Mouse (Mus musculus) CH12.LX (cell line): ENCODE measurements around the gene Rgl1. TPM values are rescaled to one million over a fixed set of nuclear protein-coding genes. Genes with fewer than 3 reads are reported as not detected.

ENCODE experiments used
- DNase-seq: peaks from one replicate; pipeline ENCODE4 v3.0.0-alpha.2; 2013; ENCODE audit errors: extremely low read depth
- H3K27ac ChIP-seq: 2 replicates; pipeline ENCODE4 v1.5.1; 2012; ENCODE audit warnings: low read depth, mild to moderate bottlenecking, control low read depth, moderate library complexity; ENCODE audit not compliant: insufficient read depth
- H3K27me3 ChIP-seq: replicated peaks from 2 replicates; pipeline ENCODE3; 2012; ENCODE audit warnings: inconsistent platforms
- H3K36me3 ChIP-seq, 2 experiments: replicated peaks in 1 of 2; 2 replicates each; pipeline versions ENCODE3 to v1.6.1; 2012; ENCODE audit warnings: inconsistent platforms in 1 of 2, low read length in 1 of 2, mild to moderate bottlenecking in 1 of 2, mixed read lengths in 1 of 2, moderate library complexity in 1 of 2; ENCODE audit not compliant: control insufficient read depth in 1 of 2, insufficient read depth in 1 of 2
- H3K4me1 ChIP-seq, 2 experiments: 2 replicates each; pipeline ENCODE4 v1.6.1; 2012; ENCODE audit warnings: inconsistent platforms in 1 of 2, moderate library complexity in 1 of 2; ENCODE audit not compliant: insufficient read depth in 2 of 2, control insufficient read depth in 1 of 2
- H3K4me2 ChIP-seq: 2 replicates; pipeline ENCODE4 v1.6.1; 2012; ENCODE audit warnings: low read depth, mild to moderate bottlenecking, control low read depth; ENCODE audit not compliant: poor library complexity, insufficient read depth, severe bottlenecking
- H3K4me3 ChIP-seq, 3 experiments: fragments of 150-350 bp in 1 of 3; sonication (generic) in 1 of 3; replicated peaks in 1 of 3; 2 replicates each; pipeline versions ENCODE3 to v1.5.1; 2011 to 2012; ENCODE audit warnings: low read depth in 2 of 3, low read length in 2 of 3, mild to moderate bottlenecking in 2 of 3, moderate library complexity in 2 of 3, control low read depth in 1 of 3, improper control_type of control experiment in 1 of 3, inconsistent platforms in 1 of 3, mixed read lengths in 1 of 3; ENCODE audit not compliant: poor library complexity in 1 of 3
- H3K79me2 ChIP-seq: replicated peaks from 2 replicates; pipeline ENCODE4 v1.6.1; 2012; ENCODE audit warnings: mild to moderate bottlenecking, moderate library complexity; ENCODE audit not compliant: control insufficient read depth, poor library complexity, insufficient read depth, severe bottlenecking; ENCODE audit errors: extremely low read depth
- H3K9ac ChIP-seq: 2 replicates; pipeline ENCODE4 v1.6.1; 2012; ENCODE audit warnings: low read depth, mild to moderate bottlenecking, control low read depth, moderate library complexity; ENCODE audit not compliant: insufficient read depth
- H3K9me3 ChIP-seq: replicated peaks from 2 replicates; pipeline ENCODE3; 2012; ENCODE audit warnings: low read length, inconsistent platforms, mixed read lengths
- BHLHE40 ChIP-seq: IDR thresholded peaks from 2 replicates; pipeline ENCODE4 v1.6.1; 2011; ENCODE audit warnings: mild to moderate bottlenecking, low read depth, low read length, improper control_type of control experiment
- CTCF ChIP-seq, 2 experiments: IDR thresholded peaks in 1 of 2; conservative IDR thresholded peaks in 1 of 2; 2 replicates each; pipeline ENCODE4 v1.5.1; 2011 to 2012; ENCODE audit warnings: low read depth in 2 of 2, low read length in 2 of 2, improper control_type of control experiment in 1 of 2, inconsistent platforms in 1 of 2, mild to moderate bottlenecking in 1 of 2, moderate library complexity in 1 of 2
- E2F4 ChIP-seq: IDR thresholded peaks from 2 replicates; pipeline ENCODE4 v1.6.1; 2011; ENCODE audit warnings: low read depth, low read length, improper control_type of control experiment; ENCODE audit not compliant: insufficient replicate concordance
- EP300 ChIP-seq: IDR thresholded peaks from 2 replicates; pipeline ENCODE4 v1.6.1; 2011; ENCODE audit warnings: low read length, improper control_type of control experiment
- ETS1 ChIP-seq: conservative IDR thresholded peaks from 2 replicates; pipeline ENCODE4 v1.6.1; 2012; ENCODE audit warnings: low read depth, mild to moderate bottlenecking, inconsistent platforms, low read length, improper control_type of control experiment, moderate library complexity
- GABPA ChIP-seq: IDR thresholded peaks from 2 replicates; pipeline ENCODE4 v1.6.1; 2012; ENCODE audit warnings: low read depth, low read length, improper control_type of control experiment, inconsistent platforms; ENCODE audit not compliant: insufficient replicate concordance
- HCFC1 ChIP-seq: IDR thresholded peaks from 2 replicates; pipeline ENCODE4 v1.6.1; 2012; ENCODE audit warnings: low read depth, mild to moderate bottlenecking, inconsistent platforms, low read length, improper control_type of control experiment
- JUND ChIP-seq: conservative IDR thresholded peaks from 2 replicates; pipeline ENCODE4 v1.6.1; 2011; ENCODE audit warnings: low read depth, low read length, improper control_type of control experiment
- MAFK ChIP-seq: IDR thresholded peaks from 2 replicates; pipeline ENCODE4 v1.6.1; 2011; ENCODE audit warnings: low read length, improper control_type of control experiment; ENCODE audit not compliant: insufficient replicate concordance
- MAX ChIP-seq: IDR thresholded peaks from 2 replicates; pipeline ENCODE4 v1.6.1; 2011; ENCODE audit warnings: low read length, improper control_type of control experiment
- MEF2A ChIP-seq: IDR thresholded peaks from 2 replicates; pipeline ENCODE4 v1.6.1; 2014; ENCODE audit warnings: low read depth, mild to moderate bottlenecking, inconsistent platforms, low read length, improper control_type of control experiment, borderline replicate concordance
- MXI1 ChIP-seq: IDR thresholded peaks from 2 replicates; pipeline ENCODE4 v1.6.1; 2011; ENCODE audit warnings: mild to moderate bottlenecking, low read depth, low read length, improper control_type of control experiment
- MYC ChIP-seq: IDR thresholded peaks from 2 replicates; pipeline ENCODE4 v1.6.1; 2011; ENCODE audit warnings: low read depth, mild to moderate bottlenecking, improper control_type of control experiment, low read length
- NELFE ChIP-seq: IDR thresholded peaks from 2 replicates; pipeline ENCODE4 v1.6.1; 2011; ENCODE audit warnings: low read depth, low read length, improper control_type of control experiment
- POLR2A ChIP-seq: IDR thresholded peaks from 2 replicates; pipeline ENCODE4 v1.6.1; 2011; ENCODE audit warnings: low read depth, mild to moderate bottlenecking, improper control_type of control experiment, low read length
- POLR2AphosphoS2 ChIP-seq: IDR thresholded peaks from 2 replicates; pipeline ENCODE4 v1.6.1; 2011; ENCODE audit warnings: low read depth, low read length, improper control_type of control experiment
- RAD21 ChIP-seq: IDR thresholded peaks from 2 replicates; pipeline ENCODE4 v1.6.1; 2011; ENCODE audit warnings: low read depth, mild to moderate bottlenecking, low read length, improper control_type of control experiment, moderate library complexity
- SIN3A ChIP-seq: IDR thresholded peaks from 2 replicates; pipeline ENCODE4 v1.6.1; 2012; ENCODE audit warnings: low read length, improper control_type of control experiment, inconsistent platforms
- SMC3 ChIP-seq: IDR thresholded peaks from 2 replicates; pipeline ENCODE4 v1.6.1; 2011; ENCODE audit warnings: low read depth, low read length, improper control_type of control experiment
- TBP ChIP-seq: conservative IDR thresholded peaks from 2 replicates; pipeline ENCODE4 v1.6.1; 2011; ENCODE audit warnings: low read depth, low read length, improper control_type of control experiment
- TCF12 ChIP-seq: IDR thresholded peaks from 2 replicates; pipeline ENCODE4 v1.6.1; 2014; ENCODE audit warnings: low read depth, mild to moderate bottlenecking, inconsistent platforms, low read length, improper control_type of control experiment
- UBTF ChIP-seq: IDR thresholded peaks from 2 replicates; pipeline ENCODE4 v1.6.1; 2012; ENCODE audit warnings: low read depth, mild to moderate bottlenecking, inconsistent platforms, low read length, improper control_type of control experiment, moderate library complexity
- USF1 ChIP-seq: IDR thresholded peaks from 2 replicates; pipeline ENCODE4 v1.6.1; 2014; ENCODE audit warnings: low read depth, mild to moderate bottlenecking, inconsistent platforms, low read length, improper control_type of control experiment
- USF2 ChIP-seq: conservative IDR thresholded peaks from 2 replicates; pipeline ENCODE4 v1.6.1; 2011; ENCODE audit warnings: low read depth, low read length, improper control_type of control experiment
- ZC3H11A ChIP-seq: IDR thresholded peaks from 2 replicates; pipeline ENCODE4 v1.6.1; 2012; ENCODE audit warnings: low read depth, mild to moderate bottlenecking, inconsistent platforms, low read length, improper control_type of control experiment
- ZMIZ1 ChIP-seq: IDR thresholded peaks from 2 replicates; pipeline ENCODE4 v1.6.1; 2012; ENCODE audit warnings: low read depth, mild to moderate bottlenecking, inconsistent platforms, low read length, improper control_type of control experiment
- ZNF384 ChIP-seq: IDR thresholded peaks from 2 replicates; pipeline ENCODE4 v1.6.1; 2012; ENCODE audit warnings: low read depth, low read length, improper control_type of control experiment, inconsistent platforms
- dilution Hi-C: fragments of 300-500 bp; cut with MboI; formaldehyde crosslinking; loops from 2 replicates; pipeline ENCODE4 v1.14.3; 2020; ENCODE audit warnings: low sequenced_read_pairs; ENCODE audit not compliant: extremely low pct_unique_long_range_greater_than_20kb, extremely low pct_ligation_motif_present
- in situ Hi-C: fragments of 300-500 bp; cut with MboI; formaldehyde crosslinking; loops from 3 replicates; pipeline ENCODE4 v1.14.3; 2019; ENCODE audit warnings: low sequenced_read_pairs, low pct_ligation_motif_present, low pct_unique_long_range_greater_than_20kb, mixed read lengths
- polyA plus RNA-seq: library from polyadenylated mRNA; unstranded; fragments of >175 nt; gene quantifications from 2 replicates; pipeline ENCODE4 v1.2.1, GENCODE M21; 2012; ENCODE audit warnings: low read depth; ENCODE audit not compliant: insufficient read length
- total RNA-seq, 2 experiments: library from RNA; depleted of rRNA; stranded (reverse); fragments of 300-350 nt in 1 of 2; fragments of >200 nt in 1 of 2; gene quantifications; 2 replicates each; pipeline ENCODE4 v1.2.3; 2012 to 2014

Rgl1 gene
- total and polyA plus RNA-seq, 3 experiments: 0.25 to 1.7 (median 0.74) TPM

- Histone ChIP-seq H3K27ac (no peak overlapping the region), H3K9ac (no peak overlapping the region), H3K27me3 (no peaks in the 10 kb centered on the region), H3K4me3 (no peak overlapping the region), H3K4me2 (no peak overlapping the region), H3K79me2 (no peaks in the 10 kb centered on the region), H3K36me3 (no peaks in the 10 kb centered on the region), H3K4me1 (no peaks in the 10 kb centered on the region; a peak in 1 of 4 replicates), H3K9me3 (no peaks in the 10 kb centered on the region)
- no peak for TF ChIP-seq MYC
- TF ChIP-seq ZNF384: no peak
- no peak for TF ChIP-seq GABPA
- no peak for TF ChIP-seq ZMIZ1
- TF ChIP-seq MEF2A: no peak
- no peak for TF ChIP-seq USF1
- TF ChIP-seq MXI1: no peak
- TF ChIP-seq BHLHE40: no peak
- TF ChIP-seq EP300: no peak
- TF ChIP-seq USF2: no peak
- TF ChIP-seq ZC3H11A: no peak
- TF ChIP-seq SIN3A: no peak
- TF ChIP-seq NELFE: no peak
- TF ChIP-seq TBP: no peak
- no peak for TF ChIP-seq HCFC1
- TF ChIP-seq JUND: no peak
- no peak for TF ChIP-seq E2F4
- no peak for TF ChIP-seq UBTF
- TF ChIP-seq TCF12: no peak
- in situ Hi-C loops (no loop called here), dilution Hi-C loops (no loop called here)
- DNase-seq: no peak
Observed at GRCm38 (mm10) chr1:152576614-152577144, 189.5 kb downstream of the Rgl1 start.

- Histone ChIP-seq H3K36me3 (no peaks in the 10 kb centered on the region), H3K9ac (no peak overlapping the region)
- in situ Hi-C loops: no loop called here
Observed at GRCm38 (mm10) chr1:152575096-152575495, 191.1 kb downstream of the Rgl1 start.

More at GRCm38 (mm10) chr1:152575096-152575495, 191.1 kb downstream of the Rgl1 start:
- no peaks in the 10 kb centered on the region; a peak in 1 of 4 replicates for H3K4me1 ChIP-seq
- H3K4me2 ChIP-seq: no peak overlapping the region
- H3K4me3 ChIP-seq: no peak overlapping the region
- no peak for TF ChIP-seq TBP
- TF ChIP-seq ETS1: no peak
- TF ChIP-seq ZMIZ1: no peak
- TF ChIP-seq POLR2A: no peak
- no peak for TF ChIP-seq CTCF (conservative IDR thresholded peaks at IDR 0.05 in 1 of 2, IDR thresholded peaks at IDR 0.05 in 1 of 2; ENCODE audit: low read depth in 2 of 2, low read length in 2 of 2)
- TF ChIP-seq ZC3H11A: no peak
- no peak for TF ChIP-seq EP300
- TF ChIP-seq ZNF384: no peak
- no peak for TF ChIP-seq MAFK
- no peak for TF ChIP-seq MEF2A
- no peak for TF ChIP-seq USF2
- TF ChIP-seq SMC3: no peak
- no peak for TF ChIP-seq MAX
- TF ChIP-seq BHLHE40: no peak
- TF ChIP-seq JUND: no peak
- no peak for TF ChIP-seq POLR2AphosphoS2
- TF ChIP-seq NELFE: no peak
- no peak for TF ChIP-seq E2F4
- TF ChIP-seq RAD21: no peak
- TF ChIP-seq USF1: no peak
- TF ChIP-seq, all 38 proteins: peak for 0
- dilution Hi-C loops: no loop called here
- Histone ChIP-seq H3K79me2 (no peaks in the 10 kb centered on the region), H3K27me3 (no peaks in the 10 kb centered on the region), H3K27ac (no peak overlapping the region), H3K9me3 (no peaks in the 10 kb centered on the region)
- DNase-seq: no peak
